Mouse (Mus musculus): ENCODE measurements around the gene Gli2. TPM values are rescaled to one million over a fixed set of nuclear protein-coding genes. Genes with fewer than 3 reads are reported as not detected.

The Gli2 gene
- polyA plus RNA-seq, 1 experiment from 2014 or later, result 3.8 TPM

GRCm38 (mm10) chr1:118936108-118936507 lies 117.3 kb downstream of the Gli2 start:
- 31% methylated on average over 4 of the region's 4 CpGs for WGBS
- Histone ChIP-seq H3K9me3 (ENCODE audit: control insufficient read depth) (no peaks in the 10 kb centered on the region), H3K4me1 (replicated peaks; ENCODE audit: control insufficient read depth, insufficient read depth, low read length) (no peaks in the 10 kb centered on the region), H3K4me2 (replicated peaks; ENCODE audit: low read depth) (no peak overlapping the region), H3K4me3 (ENCODE audit: low read depth, low read length) (no peak overlapping the region), H3K36me3 (ENCODE audit: control insufficient read depth, insufficient read depth) (no peaks in the 10 kb centered on the region), H3K9ac (ENCODE audit: low read depth, low read length) (no peak overlapping the region), H3K27ac (ENCODE audit: low read depth, low read length) (no peak overlapping the region), H3K27me3 (replicated peaks; ENCODE audit: control insufficient read depth, insufficient read depth, low read length) (no peaks in the 10 kb centered on the region)
- 0 out of 2 replicates have a peak, but pooled peaks have one; percentile 7 for TF ChIP-seq CTCF (IDR thresholded peaks at IDR 0.05; ENCODE audit: low read depth)
- no peak for ATAC-seq

DNA sequence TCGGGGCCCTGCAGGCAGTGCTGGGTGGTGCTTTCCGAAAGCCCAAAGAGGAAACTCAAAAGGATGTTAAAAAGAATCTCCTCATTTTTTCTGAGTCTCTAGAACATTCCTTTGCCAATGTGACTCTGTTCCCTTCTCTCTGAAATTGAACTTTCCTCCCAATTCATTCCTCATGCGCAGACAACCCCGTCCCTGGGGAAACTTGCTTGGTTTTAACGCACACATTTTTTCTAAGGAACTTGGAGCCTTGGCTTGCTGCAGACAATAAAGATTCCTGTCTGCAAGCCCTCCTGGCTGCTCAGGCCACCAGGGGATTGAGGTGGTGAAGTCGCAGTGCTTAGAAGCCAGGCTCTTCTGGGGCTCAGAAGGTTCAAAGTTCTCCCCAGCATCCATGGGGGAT lies 117.9 kb downstream of the Gli2 start:
- no peak for TF ChIP-seq CTCF (IDR thresholded peaks at IDR 0.05; ENCODE audit: low read depth)
- no peak overlapping the region for H3K4me2 ChIP-seq (replicated peaks; ENCODE audit: low read depth)
- ATAC-seq, result no peak
- no peaks in the 10 kb centered on the region for H3K36me3 ChIP-seq (ENCODE audit: control insufficient read depth, insufficient read depth)
- 53% methylated on average over 6 of the region's 6 CpGs for WGBS
- H3K9ac ChIP-seq (ENCODE audit: low read depth, low read length), result no peak overlapping the region
- H3K4me3 ChIP-seq (ENCODE audit: low read depth, low read length), result no peak overlapping the region
- no peak overlapping the region for H3K27ac ChIP-seq (ENCODE audit: low read depth, low read length)
- H3K9me3 ChIP-seq (ENCODE audit: control insufficient read depth), result no peaks in the 10 kb centered on the region
- H3K27me3 ChIP-seq (replicated peaks; ENCODE audit: control insufficient read depth, insufficient read depth, low read length), result no peaks in the 10 kb centered on the region
- no peaks in the 10 kb centered on the region for H3K4me1 ChIP-seq (replicated peaks; ENCODE audit: control insufficient read depth, insufficient read depth, low read length)

GRCm38 (mm10) chr1:118932167-118932566 lies 121.3 kb downstream of the Gli2 start:
- no peak overlapping the region for H3K27ac ChIP-seq (ENCODE audit: low read depth, low read length)
- TF ChIP-seq CTCF (IDR thresholded peaks at IDR 0.05; ENCODE audit: low read depth), result no peak
- 93% methylated on average over 5 of the region's 5 CpGs for WGBS
- no peak overlapping the region for H3K4me3 ChIP-seq (ENCODE audit: low read depth, low read length)
- ATAC-seq, result no peak
- H3K36me3 ChIP-seq (ENCODE audit: control insufficient read depth, insufficient read depth), result no peaks in the 10 kb centered on the region
- no peaks in the 10 kb centered on the region for H3K9me3 ChIP-seq (ENCODE audit: control insufficient read depth)
- H3K9ac ChIP-seq (ENCODE audit: low read depth, low read length), result no peak overlapping the region
- H3K4me2 ChIP-seq (replicated peaks; ENCODE audit: low read depth), result no peak overlapping the region
- H3K4me1 ChIP-seq (replicated peaks; ENCODE audit: control insufficient read depth, insufficient read depth, low read length), result no peaks in the 10 kb centered on the region
- no peaks in the 10 kb centered on the region for H3K27me3 ChIP-seq (replicated peaks; ENCODE audit: control insufficient read depth, insufficient read depth, low read length)

- no peaks in the 10 kb centered on the region for H3K4me1 ChIP-seq (replicated peaks; ENCODE audit: control insufficient read depth, insufficient read depth, low read length)
- H3K36me3 ChIP-seq (ENCODE audit: control insufficient read depth, insufficient read depth), result no peaks in the 10 kb centered on the region
- no peak overlapping the region for H3K4me2 ChIP-seq (replicated peaks; ENCODE audit: low read depth)
- 66% methylated on average over 12 of the region's 12 CpGs for WGBS
- H3K9me3 ChIP-seq (ENCODE audit: control insufficient read depth), result no peaks in the 10 kb centered on the region
- no peak overlapping the region for H3K9ac ChIP-seq (ENCODE audit: low read depth, low read length)
- H3K27me3 ChIP-seq (replicated peaks; ENCODE audit: control insufficient read depth, insufficient read depth, low read length), result no peaks in the 10 kb centered on the region
- no peak for ATAC-seq
- no peak for TF ChIP-seq CTCF (IDR thresholded peaks at IDR 0.05; ENCODE audit: low read depth)
- H3K4me3 ChIP-seq (ENCODE audit: low read depth, low read length), result no peak overlapping the region
- H3K27ac ChIP-seq (ENCODE audit: low read depth, low read length), result no peak overlapping the region
These were observed 125.7 kb downstream of the Gli2 start for GRCm38 (mm10) chr1:118927543-118928354.

GRCm38 (mm10) chr1:118926556-118926955 lies 126.9 kb downstream of the Gli2 start:
- H3K4me1 ChIP-seq (replicated peaks; ENCODE audit: control insufficient read depth, insufficient read depth, low read length), result no peaks in the 10 kb centered on the region
- no peak overlapping the region for H3K4me2 ChIP-seq (replicated peaks; ENCODE audit: low read depth)
- no peak overlapping the region for H3K9ac ChIP-seq (ENCODE audit: low read depth, low read length)
- no peak overlapping the region for H3K4me3 ChIP-seq (ENCODE audit: low read depth, low read length)
- 86% methylated on average over 7 of the region's 7 CpGs for WGBS
- no peaks in the 10 kb centered on the region for H3K36me3 ChIP-seq (ENCODE audit: control insufficient read depth, insufficient read depth)
- TF ChIP-seq CTCF (IDR thresholded peaks at IDR 0.05; ENCODE audit: low read depth), result no peak
- H3K27me3 ChIP-seq (replicated peaks; ENCODE audit: control insufficient read depth, insufficient read depth, low read length), result no peaks in the 10 kb centered on the region
- no peaks in the 10 kb centered on the region for H3K9me3 ChIP-seq (ENCODE audit: control insufficient read depth)
- no peak for ATAC-seq
- H3K27ac ChIP-seq (ENCODE audit: low read depth, low read length), result no peak overlapping the region

DNA sequence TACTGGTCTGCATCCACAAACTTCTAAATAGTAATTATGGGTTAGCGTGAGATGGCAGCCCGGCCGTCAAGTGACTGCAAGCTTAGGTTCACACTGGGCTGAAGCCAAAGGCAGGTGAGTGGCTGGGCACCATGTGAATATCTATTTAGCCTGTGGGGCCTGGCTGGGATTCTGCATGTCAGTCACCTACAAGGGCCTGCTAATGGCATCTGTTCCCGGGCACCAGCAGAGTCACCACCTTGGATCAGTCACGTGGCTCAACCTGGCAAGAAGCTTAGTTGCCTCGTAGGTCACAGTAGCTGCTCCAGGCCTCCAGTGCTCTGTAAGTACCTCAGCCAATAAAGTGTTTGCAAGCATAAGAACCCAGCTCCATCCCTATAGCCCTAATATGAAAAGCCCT lies 131.2 kb downstream of the Gli2 start:
- H3K27me3 ChIP-seq (replicated peaks; ENCODE audit: control insufficient read depth, insufficient read depth, low read length), result no peaks in the 10 kb centered on the region
- H3K9ac ChIP-seq (ENCODE audit: low read depth, low read length), result no peak overlapping the region
- H3K4me1 ChIP-seq (replicated peaks; ENCODE audit: control insufficient read depth, insufficient read depth, low read length), result no peaks in the 10 kb centered on the region
- H3K36me3 ChIP-seq (ENCODE audit: control insufficient read depth, insufficient read depth), result no peaks in the 10 kb centered on the region
- TF ChIP-seq CTCF (IDR thresholded peaks at IDR 0.05; ENCODE audit: low read depth), result no peak
- H3K9me3 ChIP-seq (ENCODE audit: control insufficient read depth), result no peaks in the 10 kb centered on the region
- no peak overlapping the region for H3K4me3 ChIP-seq (ENCODE audit: low read depth, low read length)
- no peak overlapping the region for H3K4me2 ChIP-seq (replicated peaks; ENCODE audit: low read depth)
- no peak for ATAC-seq
- H3K27ac ChIP-seq (ENCODE audit: low read depth, low read length), result no peak overlapping the region
- 91% methylated on average over 6 of the region's 6 CpGs for WGBS
